Mouse (Mus musculus) E14TG2a.4 (cell line): ENCODE results near the gene Cdk11b.

ENCODE experiments used
- CTCF ChIP-seq: conservative IDR thresholded peaks from 2 replicates; pipeline ENCODE4 v1.5.1; 2014; ENCODE audit warnings: low read length
- NANOG ChIP-seq: IDR thresholded peaks from 2 replicates; pipeline ENCODE4 v1.6.1; 2014; ENCODE audit warnings: borderline replicate concordance, low read length, mixed read lengths
- POU5F1 ChIP-seq: IDR thresholded peaks from 2 replicates; pipeline ENCODE4 v1.6.1; 2014; ENCODE audit warnings: low read length, borderline replicate concordance

- no peak for TF ChIP-seq CTCF
- no peak for TF ChIP-seq NANOG
- no peak for TF ChIP-seq POU5F1
Observed at GRCm38 (mm10) chr4:155651553-155652269, 27.1 kb downstream of the Cdk11b start.
